Mouse (Mus musculus) macrophage (primary cell): ENCODE measurements around the gene Tnpo3. TPM values are rescaled to one million over a fixed set of nuclear protein-coding genes. Genes with fewer than 3 reads are reported as not detected.

Source experiments
- H3K27ac ChIP-seq: fragments of 350-480 bp; formaldehyde crosslinking; 2 replicates; pipeline ENCODE4 v1.9.0; 2021
- H3K36me3 ChIP-seq: fragments of 350-480 bp; formaldehyde crosslinking; 2 replicates; pipeline ENCODE4 v1.9.0; 2021; ENCODE audit errors: inconsistent target
- H3K4me3 ChIP-seq: fragments of 350-480 bp; formaldehyde crosslinking; 2 replicates; pipeline ENCODE4 v1.9.0; 2021; ENCODE audit errors: inconsistent target
- H3K79me2 ChIP-seq: fragments of 350-480 bp; formaldehyde crosslinking; 2 replicates; pipeline ENCODE4 v1.9.0; 2021; ENCODE audit errors: inconsistent target
- WGBS: methylation state at CpG from one replicate; pipeline ENCODE4 v1.1.7; 2026; ENCODE audit warnings: inconsistent platforms; ENCODE audit not compliant: missing documents; 5-methylcytosine and 5-hydroxymethylcytosine counted together
- polyA plus RNA-seq: library from polyadenylated mRNA; stranded (reverse); fragments of 250-400 nt; gene quantifications from 3 replicates; pipeline ENCODE4 v1.2.4, GENCODE M21; 2018; ENCODE audit warnings: inconsistent platforms

Gene Tnpo3
- polyA plus RNA-seq, 1 experiment from 2014 or later, result 52.7 TPM

GRCm38 (mm10) chr6:29527361-29528164 is 82.1 kb downstream of the Tnpo3 start:
- whole genome bisulfite sequencing, result 3% methylated on average over 30 of the region's 34 CpGs
- peak overlapping the region; percentile 98 for H3K27ac ChIP-seq
- H3K79me2 ChIP-seq, result peaks cover 57% of the 10 kb centered on the region
- peak overlapping the region; percentile 94 for H3K4me3 ChIP-seq
- peaks cover 15% of the 10 kb centered on the region; the same call in 1 of the 2 replicates for H3K36me3 ChIP-seq

GRCm38 (mm10) chr6:29526281-29527251 is 83.1 kb downstream of the Tnpo3 start, which contains the start of gene Irf5:
Irf5 (plus strand) TSS chr6:29526625.
- peaks cover 10% of the 10 kb centered on the region; the same call in 1 of the 2 replicates for H3K36me3 ChIP-seq
- 1% methylated on average over 81 of the region's 96 CpGs for WGBS
- peak within 1 kb of the TSS; percentile 94 for H3K4me3 ChIP-seq
- H3K79me2 ChIP-seq, result peaks cover 47% of the 10 kb centered on the region
- H3K27ac ChIP-seq, result peak within 1 kb of the TSS; percentile 98

GRCm38 (mm10) chr6:29525256-29525655 is 84.4 kb downstream of the Tnpo3 start:
- Histone ChIP-seq H3K27ac (peak overlapping the region; percentile 93), H3K4me3 (no peak overlapping the region), H3K79me2 (peaks cover 34% of the 10 kb centered on the region), H3K36me3 (no peaks in the 10 kb centered on the region)
- WGBS, result 92% methylated on average over 6 of the region's 6 CpGs

- WGBS, result 2% methylated on average over 6 of the region's 6 CpGs
- H3K4me3 ChIP-seq, result no peak overlapping the region
- peaks cover 25% of the 10 kb centered on the region for H3K79me2 ChIP-seq
- H3K27ac ChIP-seq, result peak overlapping the region; percentile 93
- no peaks in the 10 kb centered on the region for H3K36me3 ChIP-seq
These were observed 85.6 kb downstream of the Tnpo3 start for GRCm38 (mm10) chr6:29524034-29524489.

- no peaks in the 10 kb centered on the region for H3K36me3 ChIP-seq
- WGBS, result 22% methylated on average over 11 of the region's 12 CpGs
- H3K27ac ChIP-seq, result peak overlapping the region; percentile 93
- H3K4me3 ChIP-seq, result no peak overlapping the region; the same call in 1 of the 2 replicates
- H3K79me2 ChIP-seq, result peaks cover 21% of the 10 kb centered on the region
These were observed 86.2 kb downstream of the Tnpo3 start for GRCm38 (mm10) chr6:29523301-29524033.

GRCm38 (mm10) chr6:29522626-29523300 is 86.9 kb downstream of the Tnpo3 start:
- H3K27ac ChIP-seq, result peak overlapping the region; percentile 93
- 61% methylated on average over 6 of the region's 6 CpGs for WGBS
- no peak overlapping the region; the same call in 1 of the 2 replicates for H3K4me3 ChIP-seq
- H3K36me3 ChIP-seq, result no peaks in the 10 kb centered on the region
- H3K79me2 ChIP-seq, result peaks cover 14% of the 10 kb centered on the region

- no peaks in the 10 kb centered on the region for H3K79me2 ChIP-seq
- 12% methylated on average over 5 of the region's 5 CpGs for WGBS
- H3K4me3 ChIP-seq, result no peak overlapping the region
- no peak overlapping the region for H3K27ac ChIP-seq
- no peaks in the 10 kb centered on the region for H3K36me3 ChIP-seq
These were observed 92.5 kb downstream of the Tnpo3 start for GRCm38 (mm10) chr6:29517139-29517538.

- 3% methylated on average over 11 of the region's 11 CpGs for WGBS
- no peak overlapping the region for H3K4me3 ChIP-seq
- no peaks in the 10 kb centered on the region for H3K36me3 ChIP-seq
- no peaks in the 10 kb centered on the region for H3K79me2 ChIP-seq
- H3K27ac ChIP-seq, result peak overlapping the region; percentile 32; the same call in 1 of the 2 replicates
These were observed 96.4 kb downstream of the Tnpo3 start for GRCm38 (mm10) chr6:29513284-29513683.

GRCm38 (mm10) chr6:29509086-29509485 is 100.6 kb downstream of the Tnpo3 start:
- Histone ChIP-seq H3K4me3 (no peak overlapping the region), H3K79me2 (no peaks in the 10 kb centered on the region), H3K27ac (no peak overlapping the region), H3K36me3 (no peaks in the 10 kb centered on the region)
- WGBS, result 91% methylated on average over 2 of the region's 2 CpGs

GRCm38 (mm10) chr6:29507447-29508309 is 102.0 kb downstream of the Tnpo3 start, which contains the start of gene Kcp:
Kcp (minus strand) TSS chr6:29507952.
- Histone ChIP-seq H3K36me3 (no peaks in the 10 kb centered on the region), H3K4me3 (no peak within 1 kb of the TSS), H3K79me2 (no peaks in the 10 kb centered on the region), H3K27ac (no peak within 1 kb of the TSS)
- WGBS, result 4% methylated on average over 40 of the region's 47 CpGs

GRCm38 (mm10) chr6:29506834-29507233 is 102.9 kb downstream of the Tnpo3 start:
- H3K36me3 ChIP-seq, result no peaks in the 10 kb centered on the region
- no peak overlapping the region for H3K27ac ChIP-seq
- 46% methylated on average over 8 of the region's 8 CpGs for WGBS
- H3K79me2 ChIP-seq, result no peaks in the 10 kb centered on the region
- no peak overlapping the region for H3K4me3 ChIP-seq

GRCm38 (mm10) chr6:29505493-29505892 is 104.2 kb downstream of the Tnpo3 start:
- WGBS, result 80% methylated on average over 5 of the region's 5 CpGs
- no peak overlapping the region for H3K4me3 ChIP-seq

GRCm38 (mm10) chr6:29501599-29501998 is 108.1 kb downstream of the Tnpo3 start:
- Histone ChIP-seq H3K36me3 (no peaks in the 10 kb centered on the region), H3K79me2 (no peaks in the 10 kb centered on the region), H3K27ac (no peak overlapping the region), H3K4me3 (no peak overlapping the region)
- WGBS, result 100% methylated on average over 1 of the region's 1 CpGs

More at GRCm38 (mm10) chr6:29505493-29505892, 104.2 kb downstream of the Tnpo3 start:
- Histone ChIP-seq H3K79me2 (no peaks in the 10 kb centered on the region), H3K27ac (no peak overlapping the region), H3K36me3 (no peaks in the 10 kb centered on the region)
